Mouse (Mus musculus) embryonic facial prominence, embryonic 13.5 days (tissue): ENCODE results near the gene Ndc1. TPM values are rescaled to one million over a fixed set of nuclear protein-coding genes. Genes with fewer than 3 reads are reported as not detected.

Experiments used
- ATAC-seq: fragments of 200-750 bp; cut with Nextera tagmentation; 2 replicates; pipeline ENCODE4 v1.8.0; 2017; ENCODE audit warnings: low read depth; ENCODE audit not compliant: insufficient number of reproducible peaks, insufficient read depth, low FRiP score, low TSS enrichment
- H3K27ac ChIP-seq: fragments of 300-500 bp; sonication (generic); 2 replicates; pipeline ENCODE4 v1.5.1; 2015; ENCODE audit warnings: moderate library complexity, mild to moderate bottlenecking, inconsistent platforms
- H3K27me3 ChIP-seq: fragments of 300-500 bp; sonication (generic); 2 replicates; pipeline ENCODE4 v1.6.1; 2015; ENCODE audit warnings: mild to moderate bottlenecking, inconsistent platforms
- H3K36me3 ChIP-seq: fragments of 300-500 bp; sonication (generic); 2 replicates; pipeline ENCODE4 v1.6.1; 2015; ENCODE audit warnings: mild to moderate bottlenecking, inconsistent platforms
- H3K4me1 ChIP-seq: fragments of 300-500 bp; sonication (generic); 2 replicates; pipeline ENCODE4 v1.6.1; 2015; ENCODE audit warnings: inconsistent platforms
- H3K4me2 ChIP-seq: fragments of 300-500 bp; sonication (generic); 2 replicates; pipeline ENCODE4 v1.6.1; 2015; ENCODE audit warnings: moderate library complexity, mild to moderate bottlenecking, inconsistent platforms
- H3K4me3 ChIP-seq: fragments of 300-500 bp; sonication (generic); 2 replicates; pipeline ENCODE4 v1.5.1; 2015; ENCODE audit warnings: mild to moderate bottlenecking, inconsistent platforms
- H3K9ac ChIP-seq: fragments of 300-500 bp; sonication (generic); 2 replicates; pipeline ENCODE4 v1.6.1; 2015; ENCODE audit warnings: mild to moderate bottlenecking, inconsistent platforms
- H3K9me3 ChIP-seq: fragments of 300-500 bp; sonication (generic); 2 replicates; pipeline ENCODE4 v1.6.1; 2016; ENCODE audit warnings: inconsistent platforms
- WGBS: fragments of 180-500 bp; shearing (Covaris S2); methylation state at CpG from one replicate; pipeline ENCODE4 v1.1.7; 2015; ENCODE audit warnings: mixed read lengths; 5-methylcytosine and 5-hydroxymethylcytosine counted together
- polyA plus RNA-seq: library from polyadenylated mRNA; unstranded; fragments of >200 nt; fragmentation: Nextera tagmentation; extraction: Ambion mirVana; gene quantifications from 2 replicates; pipeline ENCODE4 v1.2.1, GENCODE M21; 2015

Gene Ndc1
- polyA plus RNA-seq, 1 experiment from 2014 or later = 36.4 TPM

DNA sequence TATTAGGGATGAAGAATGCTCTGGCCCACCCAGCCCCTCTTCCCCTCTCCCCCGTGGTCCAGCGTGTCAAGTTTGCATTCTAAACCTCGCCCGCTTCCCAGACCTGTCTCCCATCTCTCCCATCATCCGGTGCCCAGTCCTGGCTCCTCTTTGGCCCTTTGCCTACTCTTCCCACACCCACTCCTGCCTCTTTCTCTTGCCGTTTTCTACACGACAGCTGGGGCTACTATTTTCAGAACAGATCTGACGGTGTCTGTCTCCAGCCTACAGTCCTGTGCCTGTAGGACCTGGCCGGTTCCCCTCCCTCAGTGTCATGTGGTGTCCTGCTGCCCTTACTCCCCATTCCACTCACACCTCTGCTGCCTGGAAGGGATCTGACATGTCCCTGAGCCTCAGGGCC is 59.0 kb downstream of the Ndc1 start:
- Histone ChIP-seq H3K9ac (no peak overlapping the region), H3K27ac (no peak overlapping the region), H3K9me3 (no peaks in the 10 kb centered on the region), H3K27me3 (peaks cover 4% of the 10 kb centered on the region; the same call in 1 of the 2 replicates), H3K36me3 (no peaks in the 10 kb centered on the region), H3K4me3 (no peak overlapping the region), H3K4me2 (no peak overlapping the region), H3K4me1 (peaks cover 7% of the 10 kb centered on the region)
- WGBS = 77% methylated on average over 9 of the region's 9 CpGs
- no peak for ATAC-seq

DNA sequence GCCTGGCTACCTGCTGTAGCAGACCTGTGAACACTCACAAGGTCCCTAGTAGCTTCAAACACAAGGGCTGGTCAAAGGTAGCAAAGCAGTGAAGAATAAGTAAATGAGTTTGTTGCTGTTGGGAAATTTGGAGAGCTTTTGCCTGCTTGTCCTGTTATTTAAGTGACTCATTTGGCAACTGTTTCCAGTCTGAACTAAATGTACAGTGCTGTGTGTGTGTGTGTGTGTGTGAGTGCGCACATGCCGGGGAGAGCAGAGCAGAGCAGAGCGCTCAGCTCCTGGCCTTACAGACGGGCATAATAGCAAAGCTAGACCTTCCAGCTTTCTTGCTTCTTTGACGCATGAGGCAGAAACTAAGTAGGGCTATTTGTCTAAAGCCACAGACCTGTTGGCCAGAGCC is 65.1 kb downstream of the Ndc1 start:
- Histone ChIP-seq H3K27me3 (peaks cover 51% of the 10 kb centered on the region), H3K4me1 (peaks cover 23% of the 10 kb centered on the region), H3K4me2 (no peak overlapping the region), H3K9ac (no peak overlapping the region), H3K27ac (no peak overlapping the region), H3K4me3 (no peak overlapping the region), H3K9me3 (no peaks in the 10 kb centered on the region), H3K36me3 (no peaks in the 10 kb centered on the region)
- no peak for ATAC-seq
- WGBS = 83% methylated on average over 5 of the region's 5 CpGs

DNA sequence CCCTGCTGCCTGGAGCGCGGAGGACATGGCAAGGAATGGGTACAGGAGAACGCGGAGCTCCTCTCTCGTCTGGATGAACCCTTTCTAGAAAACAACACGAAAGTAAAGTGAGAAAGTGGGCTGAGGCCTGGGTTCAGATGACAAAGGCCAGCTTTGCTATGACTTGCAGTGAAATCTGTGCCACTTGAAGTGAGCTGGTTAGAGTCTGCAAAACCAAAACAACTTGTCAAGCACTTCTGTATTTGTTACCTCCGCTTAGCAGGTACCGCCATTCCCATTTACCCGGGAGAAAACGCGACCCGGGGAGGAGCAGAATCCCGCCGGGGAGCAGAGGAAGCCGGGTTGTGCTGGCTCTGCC is 66.4 kb downstream of the Ndc1 start:
- H3K4me3 ChIP-seq = peak overlapping the region; percentile 71
- H3K4me2 ChIP-seq = peak overlapping the region; percentile 92
- H3K9ac ChIP-seq = peak overlapping the region; percentile 74
- peaks cover 36% of the 10 kb centered on the region for H3K4me1 ChIP-seq
- no peaks in the 10 kb centered on the region for H3K9me3 ChIP-seq
- ATAC-seq = no peak
- peaks cover 58% of the 10 kb centered on the region for H3K27me3 ChIP-seq
- H3K36me3 ChIP-seq = no peaks in the 10 kb centered on the region
- H3K27ac ChIP-seq = peak overlapping the region; percentile 86
- 5% methylated on average over 15 of the region's 15 CpGs for WGBS

DNA sequence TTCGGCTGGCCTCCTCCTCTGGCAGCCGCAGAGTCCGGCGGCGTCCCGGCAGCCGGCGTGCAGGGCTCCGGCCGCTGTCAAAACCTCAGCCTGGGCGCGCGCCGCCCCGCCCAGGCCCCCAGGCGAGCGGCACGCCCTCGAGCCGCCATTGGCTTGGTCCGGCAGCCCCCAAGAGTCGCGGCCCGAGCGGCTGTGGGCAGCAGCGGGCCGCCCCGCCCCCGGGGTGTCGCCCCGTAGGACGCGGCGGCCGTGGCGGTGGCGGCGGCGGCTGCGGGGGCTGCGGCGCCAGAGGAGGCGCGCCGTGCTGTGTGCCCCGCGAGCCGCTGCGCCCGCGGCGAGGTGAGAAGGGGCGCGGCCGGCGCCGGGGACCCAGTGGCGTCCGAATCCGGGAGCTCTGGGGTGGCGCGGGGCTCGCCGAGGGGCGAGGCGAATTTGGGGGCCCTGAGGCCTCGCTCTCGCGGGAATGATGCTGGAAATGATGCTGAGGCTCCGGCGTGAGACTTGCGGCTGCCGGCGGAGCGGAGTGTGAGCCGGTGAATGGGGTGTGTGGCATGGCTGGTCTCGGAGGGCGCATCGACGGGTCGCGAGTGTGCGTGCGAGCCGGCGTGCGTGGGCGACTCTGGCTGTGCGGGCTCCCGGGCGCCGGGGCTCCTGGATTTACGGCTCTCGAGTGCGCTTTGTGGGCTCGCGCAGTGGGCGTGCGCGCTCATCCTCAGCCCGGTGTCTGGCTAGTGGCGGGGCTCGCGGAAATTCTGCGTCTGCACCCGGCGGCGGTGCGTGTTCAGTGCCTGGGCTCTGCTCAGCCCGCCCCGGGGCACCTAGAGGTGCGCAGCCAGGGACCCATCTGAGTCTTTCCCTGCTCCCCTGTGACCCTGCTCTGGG is 67.0 kb downstream of the Ndc1 start, which contains the start of gene Glis1:
Glis1 (plus strand) TSS at position 236 of the 882 bp plus-strand sequence.
- H3K9ac ChIP-seq = peak within 1 kb of the TSS; percentile 74
- peak within 1 kb of the TSS; percentile 92 for H3K4me2 ChIP-seq
- H3K36me3 ChIP-seq = no peaks in the 10 kb centered on the region
- H3K9me3 ChIP-seq = no peaks in the 10 kb centered on the region
- ATAC-seq = peak; percentile 73
- H3K27me3 ChIP-seq = peaks cover 58% of the 10 kb centered on the region
- WGBS = under 1% methylated on average over 100 of the region's 112 CpGs
- H3K4me3 ChIP-seq = peak within 1 kb of the TSS; percentile 71
- H3K4me1 ChIP-seq = peaks cover 42% of the 10 kb centered on the region
- peak within 1 kb of the TSS; percentile 86 for H3K27ac ChIP-seq

DNA sequence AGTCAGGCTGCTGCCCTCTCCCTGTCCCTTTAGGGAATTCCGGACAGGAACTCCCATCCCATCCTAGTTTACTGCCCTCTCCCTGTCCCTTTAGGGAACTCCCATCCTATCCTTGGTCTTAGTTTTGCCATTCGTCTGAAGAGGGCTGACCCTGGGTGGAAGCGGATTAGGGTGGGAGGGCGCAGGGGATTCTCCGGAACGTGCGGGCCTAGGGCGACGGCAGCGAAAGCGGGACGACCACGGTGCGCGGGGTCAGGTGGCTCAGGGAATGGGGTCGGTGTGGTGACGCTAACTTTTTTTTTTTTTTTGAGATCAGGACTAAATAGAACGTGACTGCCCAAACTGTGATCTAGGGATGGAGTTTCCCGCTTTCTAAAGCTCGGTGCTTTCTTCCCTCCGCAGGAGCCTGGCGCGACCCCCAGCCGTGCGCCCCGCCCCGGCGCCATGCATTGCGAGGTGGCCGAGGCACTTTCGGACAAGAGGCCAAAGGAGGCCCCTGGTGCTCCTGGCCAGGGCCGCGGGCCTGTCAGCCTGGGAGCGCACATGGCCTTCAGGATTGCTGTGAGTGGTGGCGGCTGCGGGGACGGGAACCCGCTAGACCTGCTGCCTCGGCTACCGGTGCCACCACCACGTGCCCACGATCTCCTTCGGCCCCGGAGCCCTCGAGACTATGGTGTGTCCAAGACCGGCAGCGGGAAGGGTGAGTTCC is 67.8 kb downstream of the Ndc1 start:
- WGBS = 1% methylated on average over 42 of the region's 47 CpGs
- no peak for ATAC-seq
- no peaks in the 10 kb centered on the region for H3K36me3 ChIP-seq
- peak overlapping the region; percentile 92 for H3K4me2 ChIP-seq
- H3K4me1 ChIP-seq = peaks cover 48% of the 10 kb centered on the region
- H3K27me3 ChIP-seq = peaks cover 58% of the 10 kb centered on the region
- peak overlapping the region; percentile 86 for H3K27ac ChIP-seq
- peak overlapping the region; percentile 74 for H3K9ac ChIP-seq
- peak overlapping the region; percentile 71 for H3K4me3 ChIP-seq
- H3K9me3 ChIP-seq = no peaks in the 10 kb centered on the region

DNA sequence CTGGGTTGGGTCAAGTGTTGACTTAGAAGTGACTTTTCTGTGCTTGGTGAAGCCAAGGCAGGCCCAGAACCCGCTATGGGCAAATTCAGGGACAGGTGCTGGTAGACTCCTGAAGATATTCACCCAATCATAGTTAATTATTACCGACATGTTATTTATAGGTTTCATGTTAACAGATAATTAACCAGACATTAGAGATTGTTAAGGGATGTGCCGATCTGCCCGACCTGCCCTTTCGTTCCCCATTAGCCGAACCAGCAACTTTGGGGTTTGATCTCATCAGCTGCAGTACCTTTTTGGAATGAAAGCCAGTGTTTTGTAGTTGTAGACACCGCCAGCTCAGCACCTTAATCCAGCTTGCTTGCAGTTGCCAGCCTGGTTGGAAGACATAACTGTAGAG is 68.9 kb downstream of the Ndc1 start:
- peak overlapping the region; percentile 71 for H3K4me3 ChIP-seq

DNA sequence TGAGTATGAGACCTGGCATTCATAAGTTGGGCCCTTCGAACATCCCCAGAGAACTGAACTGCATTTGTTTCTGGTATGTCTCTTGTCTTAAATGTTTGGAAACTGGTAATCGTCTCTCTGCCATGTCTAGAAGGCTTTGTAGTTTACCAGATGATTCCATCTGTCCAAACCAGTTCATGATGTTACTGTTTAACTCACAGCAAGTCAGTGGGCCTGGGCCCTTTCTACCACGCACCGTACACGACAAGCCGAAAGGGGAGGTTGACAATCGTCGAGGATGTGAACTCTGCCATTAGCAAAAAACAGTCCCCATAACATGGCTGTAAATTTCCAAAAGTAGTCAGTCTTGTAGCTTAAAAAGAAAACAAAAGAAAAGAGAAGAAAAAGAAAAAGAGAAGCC is 71.2 kb downstream of the Ndc1 start:
- H3K27ac ChIP-seq = peak overlapping the region; percentile 56
- H3K4me1 ChIP-seq = peaks cover 79% of the 10 kb centered on the region
- WGBS = 50% methylated on average over 8 of the region's 8 CpGs
- H3K4me3 ChIP-seq = peak overlapping the region; percentile 71
- peaks cover 52% of the 10 kb centered on the region for H3K27me3 ChIP-seq
- H3K9ac ChIP-seq = peak overlapping the region; percentile 53
- H3K9me3 ChIP-seq = no peaks in the 10 kb centered on the region
- no peak for ATAC-seq
- H3K4me2 ChIP-seq = peak overlapping the region; percentile 92
- no peaks in the 10 kb centered on the region for H3K36me3 ChIP-seq

More for the DNA sequence above, 68.9 kb downstream of the Ndc1 start:
- ATAC-seq = no peak
- Histone ChIP-seq H3K27me3 (peaks cover 66% of the 10 kb centered on the region), H3K9ac (peak overlapping the region; percentile 53), H3K9me3 (no peaks in the 10 kb centered on the region), H3K4me2 (peak overlapping the region; percentile 92), H3K36me3 (no peaks in the 10 kb centered on the region), H3K27ac (peak overlapping the region; percentile 56; the same call in 1 of the 2 replicates), H3K4me1 (peaks cover 59% of the 10 kb centered on the region)
- 68% methylated on average over 7 of the region's 7 CpGs for WGBS

DNA sequence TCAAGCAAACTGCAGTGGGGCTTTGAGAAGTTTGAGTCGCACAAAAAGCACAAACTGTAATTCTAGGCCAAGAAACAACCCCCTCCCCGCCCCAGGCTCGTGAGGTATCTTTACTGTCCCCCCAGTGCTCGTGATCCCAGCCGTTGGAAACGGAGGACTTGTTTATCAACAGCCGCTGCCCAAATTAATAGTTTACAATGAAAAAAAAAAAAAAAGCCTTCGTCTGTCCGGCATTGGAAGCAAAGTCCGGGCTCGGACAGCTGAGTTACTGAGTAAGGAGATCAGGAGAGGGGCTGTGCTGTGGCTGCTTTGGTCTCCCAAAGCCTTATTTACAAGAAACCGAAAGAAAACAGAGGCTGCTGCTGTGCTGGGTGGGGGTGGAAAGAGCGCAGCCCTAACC is 72.7 kb downstream of the Ndc1 start:
- Histone ChIP-seq H3K9me3 (no peaks in the 10 kb centered on the region), H3K27ac (peak overlapping the region; percentile 44; the same call in 1 of the 2 replicates), H3K27me3 (peaks cover 40% of the 10 kb centered on the region), H3K4me2 (peak overlapping the region; percentile 92), H3K9ac (peak overlapping the region; percentile 64), H3K4me3 (peak overlapping the region; percentile 29), H3K4me1 (peaks cover 82% of the 10 kb centered on the region), H3K36me3 (no peaks in the 10 kb centered on the region; the same call in 1 of the 2 replicates)
- no peak for ATAC-seq
- 17% methylated on average over 13 of the region's 13 CpGs for WGBS

DNA sequence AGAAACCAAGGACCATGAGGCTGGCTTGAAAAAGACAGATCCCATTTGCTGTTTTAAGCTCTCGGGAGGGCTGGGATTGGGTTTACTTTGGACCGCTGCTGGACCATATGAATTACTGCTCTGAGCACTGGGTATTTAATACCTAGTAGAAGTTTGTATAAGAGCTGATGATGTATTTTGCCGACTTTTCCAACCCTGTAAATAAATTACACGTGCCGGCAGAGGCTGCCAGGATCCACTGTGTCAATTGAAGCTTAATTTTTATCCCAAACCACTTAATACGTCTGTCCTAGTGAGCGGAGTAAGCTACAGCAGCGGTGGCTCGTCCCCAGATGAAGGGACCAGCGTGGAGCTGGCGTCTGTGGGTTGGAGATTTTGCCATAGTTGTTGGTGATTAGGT is 74.7 kb downstream of the Ndc1 start:
- peak overlapping the region; percentile 73 for H3K27ac ChIP-seq
- peak overlapping the region; percentile 92 for H3K4me2 ChIP-seq
- 41% methylated on average over 11 of the region's 11 CpGs for WGBS
- H3K4me3 ChIP-seq = peak overlapping the region; percentile 19; the same call in 1 of the 2 replicates
- peaks cover 72% of the 10 kb centered on the region for H3K4me1 ChIP-seq
- H3K27me3 ChIP-seq = peaks cover 33% of the 10 kb centered on the region
- no peaks in the 10 kb centered on the region; the same call in 1 of the 2 replicates for H3K36me3 ChIP-seq
- ATAC-seq = no peak
- 0 out of 2 replicates have a peak overlapping the region, but pooled peaks have one; percentile 21 for H3K9ac ChIP-seq
- no peaks in the 10 kb centered on the region for H3K9me3 ChIP-seq

DNA sequence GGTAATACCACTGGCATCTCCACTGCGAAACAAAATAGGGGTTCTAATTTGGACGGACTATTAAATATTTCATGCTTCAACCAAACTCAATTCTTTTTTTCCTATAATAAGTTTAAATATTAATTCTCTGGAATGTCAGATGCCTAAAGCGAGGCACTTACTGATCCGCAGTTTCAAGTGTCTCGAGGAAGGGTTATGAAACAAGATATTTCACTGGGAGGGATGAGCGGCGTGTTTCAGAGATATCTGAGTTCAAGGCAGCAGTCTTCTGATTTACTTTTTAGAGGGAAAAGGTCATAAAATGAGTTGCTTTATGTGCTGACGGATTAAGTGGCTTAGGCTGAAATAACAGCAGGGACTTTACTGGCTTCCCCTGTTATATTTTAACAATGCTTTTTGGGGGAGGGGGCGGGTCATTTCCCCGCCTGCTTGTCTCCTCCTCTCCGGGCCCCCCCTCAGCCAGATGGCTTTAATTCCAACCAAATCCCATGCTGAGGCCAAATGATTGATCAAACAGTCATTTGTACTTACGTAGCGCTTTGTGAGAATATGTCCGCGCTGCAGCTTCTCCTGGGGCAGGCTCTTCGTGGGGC is 75.4 kb downstream of the Ndc1 start:
- 15% methylated on average over 16 of the region's 16 CpGs for WGBS
- Histone ChIP-seq H3K36me3 (no peaks in the 10 kb centered on the region; the same call in 1 of the 2 replicates), H3K4me2 (peak overlapping the region; percentile 92), H3K9ac (peak overlapping the region; percentile 59), H3K27ac (peak overlapping the region; percentile 73), H3K4me3 (peak overlapping the region; percentile 23), H3K27me3 (peaks cover 26% of the 10 kb centered on the region), H3K4me1 (peaks cover 65% of the 10 kb centered on the region), H3K9me3 (no peaks in the 10 kb centered on the region)
- no peak for ATAC-seq

DNA sequence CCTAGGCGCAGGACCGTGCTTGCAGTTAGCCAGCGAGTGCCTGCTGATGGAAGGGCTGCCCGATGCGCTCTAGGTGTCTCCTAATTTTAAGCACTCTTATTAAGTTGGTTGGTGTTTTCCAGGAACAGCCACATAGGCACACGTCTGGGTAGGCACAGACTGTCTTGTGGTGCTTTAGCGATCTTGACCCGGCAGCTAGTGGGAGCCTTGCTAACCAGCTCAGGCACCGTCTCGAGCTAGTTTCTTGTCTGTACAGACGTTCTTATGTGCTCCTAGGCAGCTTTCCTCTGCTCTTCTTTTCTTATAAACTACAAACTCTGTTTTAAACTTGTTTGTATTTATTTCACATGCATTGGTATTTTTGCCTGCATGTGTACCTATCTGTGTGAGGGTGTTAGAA is 76.0 kb downstream of the Ndc1 start:
- ATAC-seq = no peak
- Histone ChIP-seq H3K4me3 (peak overlapping the region; percentile 23), H3K4me1 (peaks cover 58% of the 10 kb centered on the region), H3K4me2 (peak overlapping the region; percentile 92), H3K9ac (peak overlapping the region; percentile 59), H3K36me3 (no peaks in the 10 kb centered on the region; the same call in 1 of the 2 replicates), H3K9me3 (no peaks in the 10 kb centered on the region), H3K27me3 (peaks cover 22% of the 10 kb centered on the region), H3K27ac (peak overlapping the region; percentile 73)
- 29% methylated on average over 11 of the region's 11 CpGs for WGBS
